Mouse (Mus musculus) spleen, adult 2 months (tissue): ENCODE results near the gene Lgi2.

ENCODE experiments used
- CTCF ChIP-seq: fragments of 200-500 bp; IDR thresholded peaks from 2 replicates; pipeline ENCODE4 v1.5.1; 2011; ENCODE audit warnings: mild to moderate bottlenecking, inconsistent platforms; ENCODE audit not compliant: insufficient read depth, insufficient read length, insufficient replicate concordance; ENCODE audit errors: extremely low read depth
- POLR2A ChIP-seq: fragments of 200-500 bp; IDR thresholded peaks from 2 replicates; pipeline ENCODE4 v1.6.1; 2011; ENCODE audit warnings: low read depth, low read length, inconsistent platforms

DNA sequence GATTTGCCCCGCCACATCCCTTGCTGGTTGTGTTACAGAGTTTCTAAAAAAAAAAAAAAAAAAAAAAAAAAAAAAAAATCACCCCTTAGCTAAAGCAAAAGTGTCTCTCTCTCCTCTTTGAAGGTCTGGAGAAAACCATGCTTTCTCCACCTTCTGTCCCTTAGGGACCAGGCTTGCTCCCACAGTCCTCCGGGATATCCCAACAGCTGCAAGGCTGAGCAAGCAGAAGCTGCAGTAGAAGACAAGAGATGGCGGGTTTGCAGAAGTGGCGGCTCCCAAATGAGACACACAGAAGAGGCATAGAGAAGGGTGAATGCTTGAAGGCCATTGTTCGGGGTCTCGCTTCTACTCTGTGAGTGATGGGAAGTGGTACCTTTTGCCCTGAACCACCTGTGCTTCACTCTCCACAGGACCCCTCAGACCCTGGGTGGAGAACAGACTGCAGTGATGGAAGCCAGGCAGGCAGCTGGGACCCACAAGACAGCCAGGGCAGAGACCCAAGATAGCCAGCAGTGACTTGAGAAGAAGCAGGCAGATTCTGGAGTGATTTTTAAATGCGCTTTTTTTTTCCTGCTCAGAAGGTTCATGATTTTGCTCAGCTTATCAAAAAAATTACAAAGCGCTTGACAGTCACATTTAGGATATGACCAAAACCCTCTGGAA lies 39.8 kb downstream of the Lgi2 start:
- TF ChIP-seq CTCF (no peak), POLR2A (no peak)
